Mouse (Mus musculus) midbrain, embryonic 15.5 days (tissue): ENCODE results near the gene Vwf. TPM values are rescaled to one million over a fixed set of nuclear protein-coding genes. Genes with fewer than 3 reads are reported as not detected.

Experiments used
- ATAC-seq: fragments of 200-750 bp; cut with Nextera tagmentation; replicated peaks from 2 replicates; pipeline ENCODE4 v1.8.0; 2017; ENCODE audit warnings: moderate TSS enrichment
- H3K27ac ChIP-seq: fragments of 300-500 bp; sonication (generic); 2 replicates; pipeline ENCODE4 v1.5.1; 2015; ENCODE audit warnings: mild to moderate bottlenecking, inconsistent platforms
- H3K27me3 ChIP-seq: fragments of 300-500 bp; sonication (generic); replicated peaks from 2 replicates; pipeline ENCODE4 v1.6.1; 2015; ENCODE audit warnings: inconsistent platforms
- H3K36me3 ChIP-seq: fragments of 300-500 bp; sonication (generic); replicated peaks from 2 replicates; pipeline ENCODE4 v1.6.1; 2015; ENCODE audit warnings: inconsistent platforms
- H3K4me1 ChIP-seq: fragments of 300-500 bp; sonication (generic); 2 replicates; pipeline ENCODE4 v1.6.1; 2015; ENCODE audit warnings: inconsistent platforms
- H3K4me2 ChIP-seq: fragments of 300-500 bp; sonication (generic); 2 replicates; pipeline ENCODE4 v1.6.1; 2015; ENCODE audit warnings: inconsistent platforms, mild to moderate bottlenecking, moderate library complexity
- H3K4me3 ChIP-seq: fragments of 300-500 bp; sonication (generic); 2 replicates; pipeline ENCODE4 v1.5.1; 2015; ENCODE audit warnings: mild to moderate bottlenecking, inconsistent platforms
- H3K9ac ChIP-seq: fragments of 300-500 bp; sonication (generic); 2 replicates; pipeline ENCODE4 v1.6.1; 2015; ENCODE audit warnings: mild to moderate bottlenecking, inconsistent platforms
- H3K9me3 ChIP-seq: fragments of 300-500 bp; sonication (generic); 2 replicates; pipeline ENCODE4 v1.6.1; 2016; ENCODE audit warnings: inconsistent platforms
- WGBS: fragments of 180-500 bp; shearing (Covaris S2); methylation state at CpG from one replicate; pipeline ENCODE4 v1.1.7; 2015; ENCODE audit warnings: mixed read lengths; 5-methylcytosine and 5-hydroxymethylcytosine counted together
- polyA plus RNA-seq: library from polyadenylated mRNA; unstranded; fragments of >200 nt; fragmentation: Nextera tagmentation; extraction: Ambion mirVana; gene quantifications from 2 replicates; pipeline ENCODE4 v1.2.1, GENCODE M21; 2015

The Vwf gene
- polyA plus RNA-seq, 1 experiment from 2014 or later, result 11.3 TPM

GRCm38 (mm10) chr6:125553551-125553950, 7.0 kb downstream of the Vwf start:
- Histone ChIP-seq H3K9ac (no peak overlapping the region), H3K4me3 (no peak overlapping the region), H3K4me1 (no peaks in the 10 kb centered on the region), H3K27me3 (no peaks in the 10 kb centered on the region), H3K9me3 (no peaks in the 10 kb centered on the region), H3K36me3 (no peaks in the 10 kb centered on the region), H3K27ac (no peak overlapping the region), H3K4me2 (no peak overlapping the region)
- WGBS, result 85% methylated on average over 4 of the region's 4 CpGs
- ATAC-seq, result no peak

- no peak overlapping the region for H3K27ac ChIP-seq
- no peaks in the 10 kb centered on the region for H3K4me1 ChIP-seq
- WGBS, result 86% methylated on average over 8 of the region's 8 CpGs
- H3K36me3 ChIP-seq, result no peaks in the 10 kb centered on the region
- no peak for ATAC-seq
- no peaks in the 10 kb centered on the region for H3K27me3 ChIP-seq
- no peak overlapping the region for H3K4me3 ChIP-seq
- no peaks in the 10 kb centered on the region for H3K9me3 ChIP-seq
- no peak overlapping the region for H3K9ac ChIP-seq
- no peak overlapping the region for H3K4me2 ChIP-seq
These were observed 12.3 kb downstream of the Vwf start for GRCm38 (mm10) chr6:125558831-125559230.

- no peaks in the 10 kb centered on the region for H3K4me1 ChIP-seq
- H3K9ac ChIP-seq, result no peak overlapping the region
- no peaks in the 10 kb centered on the region for H3K9me3 ChIP-seq
- H3K4me3 ChIP-seq, result no peak overlapping the region
- no peak for ATAC-seq
- H3K36me3 ChIP-seq, result no peaks in the 10 kb centered on the region
- no peaks in the 10 kb centered on the region for H3K27me3 ChIP-seq
- no peak overlapping the region for H3K27ac ChIP-seq
- 85% methylated on average over 5 of the region's 5 CpGs for WGBS
- no peak overlapping the region for H3K4me2 ChIP-seq
These were observed 14.5 kb downstream of the Vwf start for GRCm38 (mm10) chr6:125561031-125561430.

GRCm38 (mm10) chr6:125561521-125561920, 14.9 kb downstream of the Vwf start:
- H3K9me3 ChIP-seq, result no peaks in the 10 kb centered on the region
- no peak for ATAC-seq
- WGBS, result 87% methylated on average over 2 of the region's 2 CpGs
- no peaks in the 10 kb centered on the region for H3K4me1 ChIP-seq
- no peaks in the 10 kb centered on the region for H3K36me3 ChIP-seq
- no peak overlapping the region for H3K27ac ChIP-seq
- H3K4me2 ChIP-seq, result no peak overlapping the region
- H3K9ac ChIP-seq, result no peak overlapping the region
- H3K4me3 ChIP-seq, result no peak overlapping the region
- no peaks in the 10 kb centered on the region for H3K27me3 ChIP-seq

- WGBS, result 62% methylated on average over 7 of the region's 7 CpGs
These were observed 18.3 kb downstream of the Vwf start for GRCm38 (mm10) chr6:125564812-125565281.

GRCm38 (mm10) chr6:125565326-125565725, 18.8 kb downstream of the Vwf start:
- Histone ChIP-seq H3K4me1 (no peaks in the 10 kb centered on the region), H3K4me2 (no peak overlapping the region), H3K27me3 (no peaks in the 10 kb centered on the region), H3K9me3 (no peaks in the 10 kb centered on the region), H3K4me3 (no peak overlapping the region), H3K9ac (no peak overlapping the region), H3K27ac (no peak overlapping the region), H3K36me3 (no peaks in the 10 kb centered on the region)
- 84% methylated on average over 6 of the region's 6 CpGs for WGBS
- no peak for ATAC-seq

More at GRCm38 (mm10) chr6:125564812-125565281, 18.3 kb downstream of the Vwf start:
- no peak for ATAC-seq
- no peak overlapping the region for H3K4me2 ChIP-seq
- H3K4me3 ChIP-seq, result no peak overlapping the region
- no peak overlapping the region for H3K9ac ChIP-seq
- no peaks in the 10 kb centered on the region for H3K9me3 ChIP-seq
- H3K27me3 ChIP-seq, result no peaks in the 10 kb centered on the region
- H3K36me3 ChIP-seq, result no peaks in the 10 kb centered on the region
- H3K4me1 ChIP-seq, result no peaks in the 10 kb centered on the region
- H3K27ac ChIP-seq, result no peak overlapping the region

- WGBS, result 90% methylated on average over 3 of the region's 3 CpGs
- no peaks in the 10 kb centered on the region for H3K9me3 ChIP-seq
- no peak overlapping the region for H3K4me2 ChIP-seq
- H3K36me3 ChIP-seq, result no peaks in the 10 kb centered on the region
- H3K27ac ChIP-seq, result no peak overlapping the region
- H3K4me1 ChIP-seq, result no peaks in the 10 kb centered on the region
- no peak overlapping the region for H3K9ac ChIP-seq
- no peak overlapping the region for H3K4me3 ChIP-seq
- no peak for ATAC-seq
- no peaks in the 10 kb centered on the region for H3K27me3 ChIP-seq
These were observed 20.1 kb downstream of the Vwf start for GRCm38 (mm10) chr6:125566656-125567055.

- no peaks in the 10 kb centered on the region for H3K27me3 ChIP-seq
- WGBS, result 97% methylated on average over 2 of the region's 2 CpGs
- ATAC-seq, result no peak
- H3K27ac ChIP-seq, result no peak overlapping the region
- no peak overlapping the region for H3K9ac ChIP-seq
- no peaks in the 10 kb centered on the region for H3K9me3 ChIP-seq
- no peak overlapping the region for H3K4me2 ChIP-seq
- H3K4me1 ChIP-seq, result peaks cover 10% of the 10 kb centered on the region
- H3K4me3 ChIP-seq, result no peak overlapping the region
- H3K36me3 ChIP-seq, result no peaks in the 10 kb centered on the region
These were observed 21.8 kb downstream of the Vwf start for GRCm38 (mm10) chr6:125568381-125568780.

GRCm38 (mm10) chr6:125572291-125573188, 26.0 kb downstream of the Vwf start:
- Histone ChIP-seq H3K4me2 (peak overlapping the region; percentile 44), H3K27me3 (no peaks in the 10 kb centered on the region), H3K4me3 (peak overlapping the region; percentile 12; the same call in 1 of the 2 replicates), H3K9ac (no peak overlapping the region), H3K9me3 (no peaks in the 10 kb centered on the region), H3K27ac (peak overlapping the region; percentile 27; the same call in 1 of the 2 replicates), H3K36me3 (no peaks in the 10 kb centered on the region), H3K4me1 (peaks cover 15% of the 10 kb centered on the region)
- peak; percentile 66; the same call in 1 of the 2 replicates for ATAC-seq
- 29% methylated on average over 18 of the region's 18 CpGs for whole genome bisulfite sequencing

GRCm38 (mm10) chr6:125573189-125573928, 26.8 kb downstream of the Vwf start:
- peaks cover 19% of the 10 kb centered on the region for H3K4me1 ChIP-seq
- H3K36me3 ChIP-seq, result no peaks in the 10 kb centered on the region
- peak; percentile 88 for ATAC-seq
- peak overlapping the region; percentile 12; the same call in 1 of the 2 replicates for H3K4me3 ChIP-seq
- peak overlapping the region; percentile 44 for H3K4me2 ChIP-seq
- H3K9ac ChIP-seq, result no peak overlapping the region
- 6% methylated on average over 14 of the region's 14 CpGs for WGBS
- no peaks in the 10 kb centered on the region for H3K27me3 ChIP-seq
- no peaks in the 10 kb centered on the region for H3K9me3 ChIP-seq
- peak overlapping the region; percentile 27; the same call in 1 of the 2 replicates for H3K27ac ChIP-seq

- Histone ChIP-seq H3K36me3 (no peaks in the 10 kb centered on the region), H3K9me3 (no peaks in the 10 kb centered on the region), H3K9ac (no peak overlapping the region), H3K4me3 (no peak overlapping the region), H3K27me3 (no peaks in the 10 kb centered on the region), H3K4me1 (peaks cover 22% of the 10 kb centered on the region), H3K27ac (no peak overlapping the region), H3K4me2 (no peak overlapping the region)
- WGBS, result 99% methylated on average over 6 of the region's 6 CpGs
- ATAC-seq, result no peak
These were observed 28.5 kb downstream of the Vwf start for GRCm38 (mm10) chr6:125575080-125575479.

GRCm38 (mm10) chr6:125577301-125577700, 30.7 kb downstream of the Vwf start:
- H3K4me2 ChIP-seq, result no peak overlapping the region
- WGBS, result 91% methylated on average over 9 of the region's 9 CpGs
- no peak overlapping the region for H3K9ac ChIP-seq
- H3K27me3 ChIP-seq, result no peaks in the 10 kb centered on the region
- no peak overlapping the region for H3K27ac ChIP-seq
- H3K4me1 ChIP-seq, result peaks cover 22% of the 10 kb centered on the region
- H3K9me3 ChIP-seq, result no peaks in the 10 kb centered on the region
- H3K36me3 ChIP-seq, result no peaks in the 10 kb centered on the region
- no peak for ATAC-seq
- H3K4me3 ChIP-seq, result no peak overlapping the region
